Mouse (Mus musculus): ENCODE measurements around the gene Txndc15.
"Not testable (repeated sequence)": the region's sequence is repeated elsewhere in the genome, so short reads cannot be mapped to it uniquely, and the experiment has no call there.

Gene Txndc15

DNA sequence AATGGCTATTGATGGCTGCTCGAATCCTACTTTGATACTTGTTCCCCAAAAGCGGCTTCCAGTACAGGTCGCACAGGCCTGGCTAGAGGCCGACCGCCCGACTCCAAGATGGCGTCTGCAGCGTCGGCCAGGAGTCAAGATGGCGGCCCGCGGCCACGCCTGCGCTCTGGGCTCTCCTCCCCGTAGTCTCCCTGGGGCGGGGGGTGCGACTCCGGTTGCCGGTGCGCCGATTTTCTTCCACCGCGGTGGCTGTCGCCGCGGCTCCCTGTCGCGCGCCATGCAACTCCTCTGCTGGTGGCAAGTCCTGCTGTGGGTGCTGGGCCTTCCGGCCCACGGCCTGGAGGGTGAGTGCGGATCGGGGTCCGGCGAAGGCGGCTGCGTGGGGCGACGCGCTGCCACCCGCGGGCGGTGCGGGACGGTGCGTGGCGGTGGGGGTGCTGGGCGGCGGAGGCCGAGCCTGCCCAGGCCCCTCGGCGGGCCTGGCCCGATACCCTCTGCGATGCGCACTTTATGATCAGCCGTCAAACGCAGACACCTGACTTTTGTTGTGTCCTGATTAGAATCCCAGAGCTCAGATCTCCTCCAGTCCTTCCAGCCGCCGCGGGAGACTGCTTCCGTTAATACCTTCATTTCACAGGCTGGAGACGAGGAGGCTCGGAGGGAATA, at the start of gene Txndc15:
TSS of gene Txndc15 (plus strand) at position 150 of the 666 bp plus-strand sequence.
- DNase-seq (ENCODE audit: low spot score in 2 of 2), result peak; percentile 63 to 73

- DNase-seq (ENCODE audit: low spot score in 2 of 2), result peak in 1 of 2 experiments; percentile 28
These were observed 45.9 kb upstream of the Txndc15 start for GRCm38 (mm10) chr13:55668550-55668949.

DNA sequence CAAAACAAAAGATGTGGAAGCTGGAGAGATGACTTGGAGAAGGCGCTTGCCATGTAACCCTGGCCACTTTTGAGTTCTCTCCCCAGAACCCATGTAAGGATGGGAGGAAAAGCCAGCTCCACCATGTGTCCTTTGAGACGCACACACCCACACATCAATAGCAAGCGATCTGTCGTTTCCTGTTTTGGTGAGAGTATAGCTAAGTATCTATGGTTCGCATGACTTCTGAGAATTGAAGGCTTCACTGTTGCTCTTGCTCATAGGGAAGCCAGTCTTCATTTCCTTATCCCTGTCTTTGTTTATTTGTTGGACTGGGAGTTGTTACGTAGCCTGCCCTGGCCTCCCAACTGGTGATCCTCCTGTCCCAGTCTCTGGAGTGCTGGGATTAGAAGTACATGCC, 41.7 kb upstream of the Txndc15 start:
- no peak for DNase-seq (ENCODE audit: low spot score in 2 of 2)

GRCm38 (mm10) chr13:55677364-55677763, 37.1 kb upstream of the Txndc15 start:
- DNase-seq (ENCODE audit: low spot score in 2 of 2), result no peak

DNA sequence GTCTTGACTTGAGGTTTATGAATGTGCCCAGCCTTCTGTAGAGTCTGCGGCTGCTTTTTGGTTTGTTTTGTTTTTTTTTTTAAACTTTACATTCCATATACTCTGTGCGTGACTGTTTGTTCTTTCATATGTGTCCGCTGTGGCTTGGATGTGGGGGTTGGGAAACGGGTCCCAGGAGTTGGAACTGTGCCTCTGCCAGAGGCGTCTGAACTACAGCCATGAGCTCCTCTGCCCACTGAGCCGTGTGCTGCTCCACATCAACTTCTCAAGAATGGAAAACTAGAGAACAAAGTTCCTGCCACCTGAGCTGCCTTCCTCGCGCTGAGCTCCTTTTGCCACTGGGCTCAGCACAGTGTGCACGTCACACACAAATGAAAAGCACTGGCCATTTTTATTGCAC, 32.2 kb upstream of the Txndc15 start:
- DNase-seq (ENCODE audit: low spot score in 2 of 2), result no peak

DNA sequence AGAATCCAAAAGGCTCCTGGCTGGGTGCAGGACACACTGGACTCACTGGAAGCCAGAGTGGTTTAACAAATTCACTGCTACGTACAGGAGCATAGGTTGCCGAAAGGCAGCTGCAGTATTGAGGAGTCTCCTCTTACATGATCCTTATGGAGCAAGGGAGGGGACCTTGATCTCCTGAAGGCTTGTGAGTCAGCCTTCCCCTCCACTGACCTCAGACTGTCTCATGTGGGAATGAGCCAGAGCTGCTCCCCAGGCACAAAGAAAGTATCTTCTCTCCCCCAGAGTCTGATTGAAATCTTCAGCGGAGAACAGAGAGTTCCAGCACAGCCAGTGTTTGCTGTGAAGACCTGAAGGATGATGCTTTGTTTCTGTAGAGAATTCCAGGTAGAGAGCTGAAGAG, 30.9 kb upstream of the Txndc15 start:
- DNase-seq (ENCODE audit: low spot score in 2 of 2), result no peak

- no peak for DNase-seq (ENCODE audit: low spot score in 2 of 2)
These were observed 28.3 kb upstream of the Txndc15 start for GRCm38 (mm10) chr13:55686107-55686633.

GRCm38 (mm10) chr13:55687927-55688602, 26.4 kb upstream of the Txndc15 start:
- DNase-seq (ENCODE audit: low spot score in 2 of 2), result no peak

DNA sequence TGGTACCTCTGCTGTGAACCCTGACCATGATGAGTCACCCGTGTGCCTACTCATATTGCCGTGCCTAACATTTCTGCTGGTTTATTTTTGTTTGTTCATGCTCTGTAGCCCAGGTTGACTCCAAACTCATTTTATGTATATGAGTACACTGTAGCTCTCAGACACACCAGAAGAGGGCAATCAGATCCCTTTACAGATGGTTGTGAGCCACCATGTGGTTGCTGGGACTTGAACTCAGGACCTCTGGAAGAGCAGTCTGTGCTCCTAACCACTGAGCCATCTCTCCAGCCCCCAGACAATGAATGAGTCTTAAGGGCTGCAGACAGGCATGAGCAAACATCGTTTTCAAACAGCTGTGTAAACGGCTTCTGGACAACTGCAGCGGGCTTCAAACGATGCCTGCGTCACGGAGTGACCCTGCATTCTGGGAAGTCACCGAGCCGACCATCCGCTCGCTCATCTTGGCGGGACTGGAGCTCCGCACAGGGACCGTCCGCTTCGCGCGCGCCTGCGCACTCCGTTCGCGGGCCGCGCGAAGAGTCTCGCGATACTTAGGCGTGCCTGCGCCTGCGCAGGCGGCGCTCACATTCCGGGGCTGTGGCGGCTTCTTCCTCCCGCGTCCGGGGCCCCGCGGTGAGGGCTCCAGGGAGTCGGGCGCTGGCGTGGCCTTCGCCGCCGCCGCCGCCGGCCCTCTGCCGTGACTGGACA, 21.8 kb upstream of the Txndc15 start, which contains the start of gene B230219D22Rik:
TSS of gene B230219D22Rik (plus strand) at position 590 of the 708 bp plus-strand sequence.
- DNase-seq (ENCODE audit: low spot score in 2 of 2), result peak; percentile 89 to 90

DNA sequence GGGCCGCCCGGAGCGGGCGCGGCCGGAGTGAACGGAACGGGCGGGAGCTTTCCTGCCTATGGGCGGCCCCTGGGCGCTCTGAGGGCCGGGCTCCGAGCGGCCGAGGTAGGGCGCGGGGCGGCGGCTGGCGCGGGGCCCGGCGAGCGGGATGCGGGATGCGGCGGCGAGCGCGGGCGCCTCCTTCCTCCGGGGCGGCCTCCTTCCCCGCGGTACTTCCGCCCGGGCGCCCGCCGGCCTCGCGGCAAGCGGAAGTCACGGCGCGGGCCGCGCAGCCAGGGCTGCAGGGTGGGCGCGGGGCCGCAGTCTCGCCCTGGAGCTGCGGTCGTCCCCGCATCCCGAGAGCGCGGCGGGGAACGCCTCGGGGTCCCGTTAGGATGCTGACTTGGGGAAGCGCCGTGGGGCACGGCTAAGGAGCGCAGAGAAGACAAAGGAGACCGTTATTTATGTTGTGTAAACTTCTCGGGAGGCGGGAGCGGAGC, 21.2 kb upstream of the Txndc15 start:
- DNase-seq (ENCODE audit: low spot score in 2 of 2), result no peak

DNA sequence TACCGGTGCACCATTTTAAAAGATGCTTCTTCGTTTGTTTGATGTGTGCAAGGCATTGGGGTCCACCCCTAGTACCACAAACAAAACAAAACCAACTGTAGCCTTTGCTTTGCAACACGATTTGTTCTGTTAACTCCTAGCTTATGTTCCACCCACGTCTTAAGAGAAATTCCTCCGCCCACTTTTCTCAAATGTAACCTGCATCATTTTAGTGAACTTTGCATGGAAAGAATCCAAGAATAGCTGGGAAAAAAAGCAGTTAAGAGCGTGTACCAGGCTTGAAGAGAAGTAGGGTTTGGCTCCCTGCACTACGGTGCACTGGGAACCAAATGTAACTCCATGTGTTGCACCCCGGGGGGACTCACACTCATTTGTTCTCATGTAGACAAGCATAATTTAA, 20.3 kb upstream of the Txndc15 start:
- DNase-seq (ENCODE audit: low spot score in 2 of 2), result no peak

DNA sequence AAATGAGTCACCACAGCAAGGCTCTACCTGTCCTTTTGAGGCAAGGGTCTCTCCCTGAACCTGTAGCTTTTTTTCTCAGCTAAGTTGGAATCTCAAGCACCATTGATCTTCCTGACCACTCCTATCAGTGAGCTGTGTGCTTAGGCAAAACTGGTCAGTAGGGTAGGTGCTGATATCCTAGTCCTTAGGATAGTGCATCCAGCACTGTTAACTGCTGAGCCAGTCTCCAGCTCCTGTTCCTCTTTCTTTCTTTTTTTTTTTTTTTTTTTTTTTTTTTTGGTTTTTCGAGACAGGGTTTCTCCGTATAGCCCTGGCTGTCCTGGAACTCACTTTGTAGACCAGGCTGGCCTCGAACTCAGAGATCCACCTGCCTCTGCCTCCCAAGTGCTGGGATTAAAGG, 18.5 kb upstream of the Txndc15 start:
- not testable (repeated sequence) for DNase-seq (ENCODE audit: low spot score in 2 of 2)

- no peak for DNase-seq (ENCODE audit: low spot score in 2 of 2)
These were observed 10.1 kb upstream of the Txndc15 start for GRCm38 (mm10) chr13:55704301-55704700.

DNA sequence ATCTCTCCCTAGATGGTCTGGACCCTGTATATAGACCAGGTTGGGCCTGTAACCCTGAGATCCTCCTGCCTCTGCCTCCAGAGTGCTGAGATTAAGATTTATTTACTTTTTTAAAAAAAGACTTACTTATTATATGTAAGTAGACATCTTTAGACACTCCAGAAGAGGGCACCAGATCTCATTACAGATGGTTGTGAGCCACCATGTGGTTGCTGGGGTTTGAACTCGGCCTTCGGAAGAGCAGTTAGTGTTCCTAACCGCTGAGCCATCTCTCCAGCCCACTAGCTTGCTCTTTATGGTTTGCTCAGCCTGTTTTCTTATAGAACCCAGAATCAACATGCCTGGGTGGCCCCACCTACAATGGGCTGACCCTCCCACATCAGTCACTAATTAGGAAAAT, 1.6 kb upstream of the Txndc15 start:
- no peak for DNase-seq (ENCODE audit: low spot score in 2 of 2)

DNA sequence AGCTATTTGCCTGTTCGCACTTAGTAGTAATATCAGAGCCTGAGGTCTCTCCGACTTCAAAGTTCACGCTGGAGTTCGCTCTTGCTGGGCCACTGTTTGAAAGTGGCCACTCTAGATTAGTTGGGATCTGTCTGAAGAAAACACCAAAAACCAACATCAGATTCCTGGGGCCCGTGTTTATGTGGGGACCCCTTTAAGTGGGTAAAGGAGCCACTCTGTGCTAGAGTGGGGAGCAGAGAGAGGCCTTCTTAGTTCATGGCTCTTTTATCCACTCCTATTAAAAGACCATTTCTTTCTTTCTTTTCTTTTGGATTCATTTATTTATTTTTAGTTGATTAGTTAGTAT, 690 bp downstream of the Txndc15 start:
- no peak for DNase-seq (ENCODE audit: low spot score in 2 of 2)

DNA sequence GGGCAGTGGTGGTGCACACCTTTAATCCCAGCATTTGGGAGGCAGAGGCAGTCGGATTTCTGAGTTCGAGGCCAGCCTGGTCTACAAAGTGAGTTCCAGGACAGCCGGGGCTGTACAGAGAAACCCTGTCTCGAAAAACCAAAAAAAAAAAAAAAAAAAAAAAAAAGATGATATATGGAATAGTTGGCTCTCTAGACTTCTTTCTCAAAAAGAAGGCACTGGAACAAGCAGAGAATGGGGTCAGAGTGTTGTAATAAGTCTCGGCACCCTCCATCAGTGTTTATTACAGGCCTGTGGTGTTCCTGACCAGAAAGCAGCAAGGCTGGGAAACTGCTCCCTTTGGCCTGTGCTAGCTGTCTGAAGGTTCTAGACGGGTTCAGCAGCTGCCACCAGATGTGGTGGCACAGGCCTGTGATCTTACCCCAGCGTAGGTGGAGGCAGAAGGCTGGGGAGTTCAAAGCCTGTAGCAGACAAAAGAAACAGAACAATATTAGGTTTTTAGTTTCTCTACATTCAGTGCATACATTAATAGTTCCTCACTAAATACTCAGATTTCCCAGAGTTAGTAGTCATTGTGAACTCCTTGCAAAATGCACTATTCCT, 1.6 kb downstream of the Txndc15 start:
- DNase-seq (ENCODE audit: low spot score in 2 of 2), result no peak

DNA sequence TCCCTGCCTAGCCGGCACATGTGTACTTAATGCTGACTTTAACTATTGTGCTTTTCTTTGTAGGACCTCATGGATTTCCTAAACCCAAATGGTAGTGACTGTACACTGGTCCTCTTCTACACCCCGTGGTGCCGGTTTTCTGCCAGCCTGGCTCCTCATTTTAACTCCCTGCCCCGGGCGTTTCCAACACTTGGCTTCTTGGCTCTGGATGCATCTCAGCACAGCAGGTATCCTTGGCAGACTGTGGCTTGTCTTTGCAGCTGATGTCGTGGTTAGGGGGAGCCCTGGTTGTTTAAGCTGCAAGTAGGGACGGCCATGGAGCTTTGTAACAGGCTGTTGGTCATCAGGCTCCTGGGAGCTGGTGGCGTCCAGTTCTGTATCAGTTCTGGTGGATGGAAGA, 7.1 kb downstream of the Txndc15 start:
- no peak for DNase-seq (ENCODE audit: low spot score in 2 of 2)

- DNase-seq (ENCODE audit: low spot score in 2 of 2), result no peak
These were observed 7.5 kb downstream of the Txndc15 start for GRCm38 (mm10) chr13:55721995-55722394.

GRCm38 (mm10) chr13:55726598-55727119, 12.2 kb downstream of the Txndc15 start:
- no peak for DNase-seq (ENCODE audit: low spot score in 2 of 2)

DNA sequence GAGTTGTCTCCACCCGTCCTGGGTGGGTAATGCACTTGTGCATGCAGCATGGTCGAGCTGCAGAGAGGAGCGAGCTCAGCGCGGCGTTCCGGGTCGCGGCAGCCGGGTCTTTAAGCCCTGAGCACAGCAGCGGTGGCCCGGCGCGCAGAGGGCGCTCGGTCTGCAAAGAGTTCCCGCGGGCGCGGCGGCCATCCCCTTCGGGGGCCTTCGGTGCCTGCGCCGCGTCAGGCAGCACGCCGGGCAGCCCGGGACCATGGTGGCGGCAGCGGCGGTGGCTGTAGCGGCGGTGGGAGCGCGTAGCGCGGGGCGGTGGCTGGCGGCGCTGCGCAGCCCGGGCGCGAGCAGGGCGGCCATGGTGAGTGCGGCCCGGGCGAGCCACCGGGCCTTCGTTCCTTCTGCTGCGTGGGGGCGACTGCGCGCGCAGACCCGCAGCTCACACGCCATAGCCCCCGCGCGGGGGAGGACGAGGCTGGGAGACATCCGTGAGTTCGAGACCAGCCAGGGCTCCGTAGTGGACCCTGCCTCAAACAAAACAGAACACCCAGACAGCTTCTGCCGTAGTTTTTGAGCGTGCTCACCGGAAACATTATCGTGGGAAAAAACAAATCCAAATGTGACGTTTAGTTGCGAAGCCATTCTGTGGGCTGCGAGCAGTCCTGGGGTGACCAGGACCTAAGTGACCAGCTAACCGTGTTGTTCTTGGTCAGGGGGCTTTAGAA, 12.8 kb downstream of the Txndc15 start, which contains the start of gene Pcbd2:
TSS of gene Pcbd2 (plus strand) at position 249 of the 719 bp plus-strand sequence.
- DNase-seq (ENCODE audit: low spot score in 2 of 2), result peak; percentile 78 to 86

DNA sequence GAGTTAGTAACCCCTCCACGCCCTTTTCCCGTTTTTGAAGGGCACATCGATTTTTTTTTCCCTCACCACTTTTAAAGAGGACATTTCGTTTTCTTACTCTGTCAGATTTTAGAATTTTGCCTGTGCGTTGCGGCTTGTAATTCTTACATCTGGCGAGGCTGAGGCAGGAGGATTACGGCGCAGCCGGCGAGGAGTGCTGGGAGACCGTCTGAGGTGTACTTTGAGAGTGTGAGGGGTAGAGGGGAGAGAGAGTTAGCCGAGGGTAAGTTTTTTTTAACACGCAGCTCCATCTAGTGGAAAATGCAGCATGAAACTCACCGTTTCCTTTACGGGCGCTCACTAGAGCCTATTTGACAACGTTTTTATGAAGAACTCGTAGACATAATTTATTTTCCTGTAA, 13.4 kb downstream of the Txndc15 start:
- peak; percentile 71 to 78 for DNase-seq (ENCODE audit: low spot score in 2 of 2)
